Mouse (Mus musculus) adrenal gland, adult 2 months (tissue): ENCODE results near the gene Olfr524. TPM values are rescaled to one million over a fixed set of nuclear protein-coding genes. Genes with fewer than 3 reads are reported as not detected.

Experiments used
- DNase-seq: peaks from one replicate; pipeline ENCODE4 v3.0.0; 2021
- polyA plus RNA-seq: library from polyadenylated mRNA; depleted of rRNA; stranded (reverse); fragments of >200 nt; gene quantifications from 2 replicates; pipeline ENCODE4 v1.2.3, GENCODE M21; 2012; rRNA removed
- total RNA-seq, 2 experiments: library from RNA; stranded (reverse); gene quantifications; 2 replicates each; pipeline ENCODE4 v1.2.3; 2021

Gene Olfr524
- total and polyA plus RNA-seq, 3 experiments: not detected

DNA sequence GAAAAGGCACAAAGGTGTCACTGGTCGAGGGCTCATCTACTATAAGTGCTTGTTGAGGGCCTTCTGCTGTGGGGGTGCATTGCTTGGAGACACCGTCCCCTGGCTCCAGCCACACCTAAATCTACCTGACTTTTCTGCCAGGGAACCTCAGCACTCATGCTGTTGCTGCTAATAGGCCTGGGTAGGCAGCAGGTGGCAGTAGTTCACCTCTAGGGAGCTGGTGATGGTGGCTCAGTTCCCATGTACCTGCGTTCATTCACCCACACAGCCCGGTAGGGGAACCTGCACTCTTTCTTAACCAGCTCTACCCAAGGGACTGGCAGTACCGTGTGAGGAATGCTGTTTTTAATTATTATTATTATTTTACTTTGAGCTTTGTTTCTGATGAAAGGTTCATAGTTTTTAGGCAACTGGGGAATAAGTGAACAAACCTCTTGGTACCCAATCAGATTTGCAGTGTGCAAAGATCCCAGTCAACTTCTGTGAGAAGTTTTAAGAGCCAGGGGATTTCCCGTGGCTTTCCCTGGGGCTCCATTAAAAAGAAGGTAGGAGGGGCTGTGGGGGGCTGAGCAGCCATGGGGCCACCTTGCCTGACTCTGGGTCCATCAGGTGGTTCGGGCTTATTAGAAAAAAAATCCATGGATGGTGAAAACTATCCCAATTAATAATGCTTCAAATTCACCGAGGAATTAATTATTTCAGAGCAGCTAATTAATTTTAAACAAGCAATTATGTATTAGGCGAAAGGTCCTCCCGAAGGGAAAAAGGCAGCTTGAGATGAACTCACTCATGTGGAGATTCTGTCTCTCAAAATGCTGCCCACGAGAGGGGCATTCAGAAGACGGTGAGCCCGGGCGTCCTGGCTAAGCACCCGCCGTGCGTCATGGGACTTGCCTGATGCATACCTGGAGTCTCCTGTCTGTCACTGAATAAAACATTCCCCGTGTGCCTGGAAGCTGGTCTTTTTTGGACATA, 18.8 kb downstream of the Olfr524 start:
- DNase-seq: peak; percentile 6

DNA sequence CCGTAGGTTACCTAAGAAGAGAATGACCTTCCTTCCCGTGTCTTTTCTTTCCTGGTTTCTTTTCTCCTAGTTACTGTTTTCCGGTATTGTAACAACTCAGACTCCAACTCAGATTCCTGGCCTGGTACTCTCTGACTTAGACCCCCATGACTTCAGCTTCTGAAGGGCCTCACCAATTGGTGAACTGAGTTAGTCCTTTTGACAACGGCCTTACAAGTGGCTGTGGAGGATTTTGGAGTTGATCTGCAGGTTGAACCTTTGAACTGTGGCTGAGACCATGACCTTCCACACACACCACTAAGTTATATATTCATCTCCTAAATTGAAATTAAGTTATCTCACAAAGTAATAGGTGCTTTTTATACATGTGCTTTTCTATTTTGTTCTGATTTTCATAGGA, 21.6 kb downstream of the Olfr524 start:
- no peak for DNase-seq

DNA sequence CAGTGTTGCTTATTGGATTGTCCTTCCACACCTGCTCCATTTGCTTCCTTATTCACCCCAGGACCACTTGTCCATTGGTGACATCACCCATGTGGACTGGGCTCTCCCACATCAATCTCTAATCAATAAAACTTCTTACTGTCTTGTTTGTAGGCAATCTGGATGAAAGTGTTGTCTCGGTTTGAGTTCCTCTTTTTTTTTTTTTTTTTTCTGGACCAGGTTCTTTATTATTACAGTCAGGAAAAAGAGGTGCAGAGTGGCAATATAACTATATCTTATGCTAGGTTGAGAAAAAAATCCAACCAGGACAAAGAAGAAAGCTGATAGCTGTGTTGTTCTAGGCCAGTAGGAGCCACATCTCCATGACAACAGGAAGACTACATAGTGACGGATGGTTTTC, 25.1 kb downstream of the Olfr524 start:
- no peak for DNase-seq

DNA sequence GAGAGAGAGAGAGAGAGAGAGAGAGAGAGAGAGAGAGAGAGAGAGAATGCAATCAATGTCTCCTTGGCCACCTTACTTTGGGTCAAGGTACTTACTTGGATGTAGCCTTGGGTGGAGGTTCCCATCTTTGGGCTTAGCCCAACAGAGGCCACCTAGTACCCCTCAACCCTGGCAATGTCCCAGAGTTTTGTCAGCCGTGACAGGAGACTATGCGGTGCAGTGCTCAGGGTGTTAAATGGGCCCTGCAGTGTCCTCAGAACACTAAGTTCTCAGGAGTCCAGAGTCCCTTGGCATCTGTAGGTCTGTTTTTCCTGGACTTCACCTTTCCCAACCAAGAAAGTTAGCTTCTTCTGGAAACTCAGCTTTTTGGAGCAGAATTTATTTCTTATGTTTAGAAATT, 26.6 kb downstream of the Olfr524 start:
- DNase-seq: no peak

DNA sequence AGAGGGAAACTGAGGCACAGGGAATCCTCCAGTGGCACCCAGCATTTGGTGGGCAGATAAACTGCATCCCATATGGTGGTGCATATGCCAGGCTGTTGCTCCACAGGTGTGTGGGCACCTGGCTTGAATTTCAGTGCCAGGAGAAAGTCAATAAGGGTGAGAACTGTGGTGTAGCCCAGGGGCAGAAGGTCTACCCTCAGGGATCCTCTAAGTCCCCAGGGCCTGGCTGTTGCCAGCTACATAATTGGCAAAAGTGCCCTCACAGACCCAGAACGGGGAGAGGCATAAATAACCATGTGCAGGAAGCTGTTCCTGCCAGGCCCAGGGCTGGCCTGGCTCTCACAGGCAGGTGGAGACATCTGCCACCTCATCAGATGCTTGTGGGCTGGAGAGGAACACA, 32.8 kb downstream of the Olfr524 start, which contains the start of gene Olfr523:
Olfr523 (plus strand) TSS at position 282 of the 400 bp plus-strand sequence.
- DNase-seq: no peak

DNA sequence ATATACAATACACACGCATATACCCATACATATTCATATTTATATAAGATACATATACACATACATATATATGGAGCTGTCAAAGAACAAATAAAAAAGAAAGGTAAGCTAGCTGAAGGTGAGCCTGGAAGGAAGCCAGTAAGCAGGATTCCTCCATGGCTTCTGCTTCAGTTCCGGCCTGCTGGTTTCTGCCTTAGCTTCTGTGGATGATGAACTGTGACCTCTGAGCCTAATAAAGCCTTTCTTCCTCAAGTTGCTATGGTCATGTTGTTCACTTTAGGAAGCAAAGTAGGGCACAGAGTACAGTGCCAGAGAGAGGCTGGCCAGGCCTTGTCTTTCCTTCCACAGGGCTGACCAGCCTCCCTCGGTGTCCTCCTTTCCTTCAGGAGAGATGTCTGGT, 34.9 kb downstream of the Olfr524 start:
- no peak for DNase-seq

DNA sequence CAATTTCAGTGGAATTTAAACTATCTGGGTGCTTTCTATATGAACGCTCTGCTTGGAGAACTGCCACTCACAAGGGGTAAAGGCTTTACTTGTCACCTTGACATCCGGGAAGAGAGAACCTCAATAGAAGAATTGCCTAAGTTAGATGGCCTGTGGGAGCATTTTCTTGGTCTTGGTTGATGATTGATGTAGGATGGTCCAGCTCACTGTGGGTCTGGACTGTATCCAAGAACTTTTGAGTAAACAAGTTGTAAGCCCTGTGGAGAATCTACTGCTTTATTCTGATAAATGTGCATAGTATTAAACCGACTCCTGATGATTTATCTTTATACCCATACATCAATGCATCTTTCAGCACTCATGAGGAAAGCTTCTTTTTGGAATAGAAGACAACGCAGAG, 36.4 kb downstream of the Olfr524 start:
- DNase-seq: no peak

DNA sequence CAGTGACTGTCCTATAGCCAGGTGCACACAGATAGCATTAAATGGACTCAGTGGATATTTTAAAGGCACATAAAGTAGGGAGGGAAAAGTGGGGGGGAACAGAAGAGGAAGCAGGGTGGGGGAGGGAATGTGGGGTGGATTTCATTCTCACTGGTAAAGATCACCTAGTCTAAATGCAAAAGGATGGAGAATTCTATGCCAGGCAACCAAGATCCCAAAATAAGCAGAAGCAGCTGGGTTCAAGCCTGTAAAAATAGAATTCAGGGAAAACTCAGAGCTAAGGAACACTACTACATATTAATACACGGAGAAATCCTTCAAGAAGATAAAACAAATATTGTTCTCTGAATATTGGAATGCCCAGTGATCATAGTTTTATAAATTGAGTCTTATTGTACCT, 37.8 kb downstream of the Olfr524 start:
- DNase-seq: no peak

DNA sequence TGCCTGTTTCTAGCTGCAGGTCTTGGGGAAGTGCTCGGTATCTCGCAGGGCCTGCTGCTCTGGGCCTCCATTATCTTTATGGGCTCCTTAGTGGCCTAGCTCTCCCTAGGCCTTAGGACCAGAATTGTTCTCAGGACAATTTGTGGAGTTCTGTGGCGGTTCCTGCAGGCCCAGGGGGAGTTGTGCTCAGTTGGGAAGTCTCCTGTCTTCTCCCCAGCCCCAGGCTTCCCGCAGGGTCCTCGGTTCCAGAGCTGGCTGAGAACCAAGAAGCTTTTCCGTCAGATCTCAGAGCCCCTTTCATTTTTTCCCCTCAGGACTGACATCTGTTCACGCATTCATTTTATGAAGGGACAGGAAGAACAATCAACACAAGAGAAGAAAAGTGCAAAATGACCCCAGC, 41.1 kb downstream of the Olfr524 start, which contains the start of gene Olfr522:
Olfr522 (minus strand) TSS at position 101 of the 400 bp plus-strand sequence.
- DNase-seq: no peak

DNA sequence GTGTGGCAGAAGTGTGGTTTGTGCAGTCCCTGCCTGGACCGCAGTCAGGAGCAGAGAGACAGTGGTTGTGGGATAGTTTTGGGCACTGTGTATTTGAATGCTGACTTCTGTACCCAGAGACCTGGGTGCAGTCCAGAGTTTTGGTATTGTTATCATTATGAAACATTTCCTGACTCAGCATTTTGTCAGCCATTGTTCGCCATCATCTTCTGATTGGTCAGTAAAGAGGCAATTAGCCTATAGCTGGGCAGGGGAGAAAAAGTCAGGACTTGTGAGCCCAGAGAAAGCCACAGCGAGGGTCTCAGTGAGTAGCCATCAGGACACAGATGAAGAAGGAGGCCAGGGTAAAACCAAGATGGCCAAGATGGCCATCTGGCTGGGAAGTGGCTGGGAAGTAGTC, 45.4 kb downstream of the Olfr524 start:
- no peak for DNase-seq

DNA sequence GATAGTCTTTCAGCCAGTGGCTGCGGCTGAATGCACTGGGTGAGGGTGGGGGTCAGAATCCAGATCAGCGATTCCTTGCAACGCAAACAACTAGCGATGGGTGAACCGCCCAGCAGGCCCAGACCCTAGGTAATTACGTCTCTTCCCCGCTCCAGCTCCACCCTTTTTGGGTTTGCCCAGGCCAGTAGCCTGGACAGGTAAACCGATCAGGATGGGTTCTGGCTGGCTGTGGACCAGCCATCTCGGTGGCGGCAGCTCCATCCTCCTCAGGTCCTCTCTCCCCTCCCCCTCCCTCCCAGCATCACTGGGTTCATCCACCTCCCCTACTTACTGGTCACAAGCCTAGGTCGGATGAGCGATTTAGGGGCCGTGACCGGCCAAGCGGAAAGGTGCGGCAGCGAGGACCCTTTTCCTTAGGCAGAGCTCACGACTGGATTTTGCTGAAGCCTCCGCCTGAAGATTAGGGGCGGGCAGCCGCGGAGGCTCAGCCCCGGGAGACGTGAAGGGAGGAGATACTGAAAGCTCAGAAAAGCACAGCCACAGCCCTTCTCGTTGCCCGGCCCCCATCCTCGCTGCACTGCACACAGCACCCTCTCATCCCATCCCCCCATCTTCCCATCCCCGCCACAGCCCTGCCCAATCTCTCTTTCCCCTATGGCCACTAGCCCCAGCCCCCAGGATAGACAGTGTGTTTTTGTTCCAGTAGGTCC, 51.4 kb downstream of the Olfr524 start, which contains the start of gene Sprn:
Sprn (minus strand) TSS at position 660 of the 710 bp plus-strand sequence.
- no peak for DNase-seq

DNA sequence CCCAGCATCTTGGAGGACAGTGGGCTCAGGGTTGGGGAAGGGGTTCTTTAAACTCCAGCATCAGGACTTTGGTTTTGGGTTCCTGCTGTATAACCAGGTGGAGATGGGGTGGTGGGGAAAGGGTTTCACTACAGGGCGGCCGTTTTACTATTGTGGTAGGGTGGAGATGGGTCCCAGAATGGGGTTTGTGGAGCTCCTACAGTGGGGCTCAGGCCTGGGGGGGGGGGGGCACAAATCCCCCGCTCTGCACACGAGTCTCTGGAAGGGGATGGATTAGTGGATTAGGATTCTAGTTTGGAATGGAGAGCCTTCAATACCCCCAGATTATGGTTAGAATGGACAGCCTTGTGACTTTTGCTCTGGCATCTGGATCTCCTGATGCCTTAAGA, 51.9 kb downstream of the Olfr524 start:
- no peak for DNase-seq

DNA sequence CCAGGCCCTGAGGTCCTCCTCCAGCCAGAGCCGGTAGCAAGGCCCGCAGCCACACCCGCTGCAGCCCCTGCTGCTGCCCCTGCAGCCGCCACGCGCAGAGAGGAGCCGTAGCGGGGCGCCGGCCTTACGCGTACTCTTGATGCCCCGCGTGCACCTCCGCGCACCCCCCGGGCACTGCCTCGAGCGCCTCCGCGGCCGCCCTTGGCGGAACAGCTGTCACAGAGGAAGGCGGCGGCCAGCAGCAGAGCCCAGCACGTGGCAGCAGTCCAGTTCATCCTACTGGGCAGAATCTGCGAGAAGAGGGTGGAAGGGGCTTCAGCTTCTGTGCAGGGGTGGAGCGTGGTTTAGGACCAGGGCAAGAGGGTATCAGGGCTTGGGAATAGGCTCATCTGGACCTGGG, 52.4 kb downstream of the Olfr524 start:
- DNase-seq: peak; percentile 31

Other genes starting within 250 kb of the Olfr524 start
- not detected for gene 6430531B16Rik, start 227.2 kb downstream of the Olfr524 start, total RNA-seq
- gene 6430531B16Rik, start 227.2 kb downstream of the Olfr524 start, polyA plus RNA-seq: 0.19 and 0.80 TPM in 2 replicates
- 1 to 10 TPM; 1.9 to 3.3 TPM for gene Adam8, start 213.4 kb downstream of the Olfr524 start, total RNA-seq
- gene Adam8, start 213.4 kb downstream of the Olfr524 start, polyA plus RNA-seq: 3.4 and 3.5 TPM in 2 replicates
- 10 to 100 TPM; 22.2 to 23.7 TPM for gene Zfp511, start 169.6 kb downstream of the Olfr524 start, total RNA-seq
- 49.2 and 63.9 TPM in 2 replicates for gene Zfp511, start 169.6 kb downstream of the Olfr524 start, polyA plus RNA-seq
- gene Tubgcp2, start 169.3 kb downstream of the Olfr524 start, total RNA-seq: 10 to 100 TPM; 26.6 to 26.8 TPM
- 13.5 and 16.4 TPM in 2 replicates for gene Tubgcp2, start 169.3 kb downstream of the Olfr524 start, polyA plus RNA-seq
- gene Msx3, start 156.9 kb downstream of the Olfr524 start, total RNA-seq: not detected
- gene Msx3, start 156.9 kb downstream of the Olfr524 start, polyA plus RNA-seq: not detected in 2 replicates
- 1 to 10 TPM; 5.7 to 5.9 TPM for gene Caly, start 123.4 kb downstream of the Olfr524 start, total RNA-seq
- gene Caly, start 123.4 kb downstream of the Olfr524 start, polyA plus RNA-seq: 13.9 and 21.2 TPM in 2 replicates
- not detected for gene Prap1, start 112.6 kb downstream of the Olfr524 start, total RNA-seq
- not detected in 2 replicates for gene Prap1, start 112.6 kb downstream of the Olfr524 start, polyA plus RNA-seq
- 10 to 100 TPM; 61.9 to 72.5 TPM for gene Fuom, start 103.5 kb downstream of the Olfr524 start, total RNA-seq
- 89.3 and 100 TPM in 2 replicates for gene Fuom, start 103.5 kb downstream of the Olfr524 start, polyA plus RNA-seq
- 10 to 100 TPM; 19.4 to 22.6 TPM for gene Paox, start 90.2 kb downstream of the Olfr524 start, total RNA-seq
- gene Paox, start 90.2 kb downstream of the Olfr524 start, polyA plus RNA-seq: 14.9 and 18.9 TPM in 2 replicates
- gene Echs1, start 89.5 kb downstream of the Olfr524 start, total RNA-seq: 100 to 1,000 TPM; 395 to 540 TPM
- gene Echs1, start 89.5 kb downstream of the Olfr524 start, polyA plus RNA-seq: 136 and 147 TPM in 2 replicates
- gene Mtg1, start 68.4 kb downstream of the Olfr524 start, total RNA-seq: 10 to 100 TPM; 27.4 to 38.2 TPM
- gene Mtg1, start 68.4 kb downstream of the Olfr524 start, polyA plus RNA-seq: 19.0 and 22.6 TPM in 2 replicates
- 1 to 10 TPM in 1 of 2 experiments, under 1 TPM in 1; 0.55 to 1.2 TPM for gene Sprn, start 51.1 kb downstream of the Olfr524 start, total RNA-seq
- gene Sprn, start 51.1 kb downstream of the Olfr524 start, polyA plus RNA-seq: 0.99 and 2.4 TPM in 2 replicates
- gene Olfr522, start 41.2 kb downstream of the Olfr524 start, total RNA-seq: not detected
- gene Olfr522, start 41.2 kb downstream of the Olfr524 start, polyA plus RNA-seq: not detected in 2 replicates
- gene Olfr523, start 32.7 kb downstream of the Olfr524 start, total RNA-seq: not detected
- gene Olfr523, start 32.7 kb downstream of the Olfr524 start, polyA plus RNA-seq: not detected in 2 replicates
- gene Cd163l1, start 12.3 kb upstream of the Olfr524 start, total RNA-seq: not detected
- gene Cd163l1, start 12.3 kb upstream of the Olfr524 start, polyA plus RNA-seq: 0.08 TPM in 1 of 2 replicates, not detected in the other
- not detected for gene 5830411N06Rik, start 41.3 kb upstream of the Olfr524 start, total RNA-seq
- gene 5830411N06Rik, start 41.3 kb upstream of the Olfr524 start, polyA plus RNA-seq: not detected in 2 replicates
- not detected for gene Olfr525, start 114.9 kb upstream of the Olfr524 start, total RNA-seq
- not detected in 2 replicates for gene Olfr525, start 114.9 kb upstream of the Olfr524 start, polyA plus RNA-seq
- not detected for gene Olfr527, start 128.1 kb upstream of the Olfr524 start, total RNA-seq
- 0.11 TPM in 1 of 2 replicates, not detected in the other for gene Olfr527, start 128.1 kb upstream of the Olfr524 start, polyA plus RNA-seq
- not detected for gene Olfr60, start 155.7 kb upstream of the Olfr524 start, total RNA-seq
- not detected in 2 replicates for gene Olfr60, start 155.7 kb upstream of the Olfr524 start, polyA plus RNA-seq
- gene Olfr530, start 170.4 kb upstream of the Olfr524 start, total RNA-seq: not detected
- gene Olfr530, start 170.4 kb upstream of the Olfr524 start, polyA plus RNA-seq: not detected in 2 replicates
- gene Olfr531, start 197.0 kb upstream of the Olfr524 start, total RNA-seq: not detected
- not detected in 2 replicates for gene Olfr531, start 197.0 kb upstream of the Olfr524 start, polyA plus RNA-seq
- not detected for gene Olfr532, start 215.7 kb upstream of the Olfr524 start, total RNA-seq
- not detected in 2 replicates for gene Olfr532, start 215.7 kb upstream of the Olfr524 start, polyA plus RNA-seq